Mouse (Mus musculus) left cerebral cortex, postnatal 36 days (tissue): ENCODE data around the gene Olfr112. TPM values are rescaled to one million over a fixed set of nuclear protein-coding genes. Genes with fewer than 3 reads are reported as not detected.
"Not testable (repeated sequence)": the region's sequence is repeated elsewhere in the genome, so short reads cannot be mapped to it uniquely, and the experiment has no call there.

Source experiments
- DNase-seq, 2 experiments: peaks; one replicate each; pipeline ENCODE4 v3.0.0; 2021 to 2022; ENCODE audit warnings: low spot score in 2 of 2, mixed read lengths in 1 of 2
- intact Hi-C: fragments of 180-260 bp; cut with DNase I; formaldehyde crosslinking; loops from one replicate; pipeline ENCODE4 v1.15.1; 2025
- total RNA-seq, 2 experiments: library from RNA; stranded (reverse); gene quantifications; 2 replicates each; pipeline ENCODE4 v1.2.3; 2021

Gene Olfr112
- not detected for total RNA-seq

GRCm38 (mm10) chr17:37569351-37569750 lies at the start of gene Olfr112:
Olfr112 (minus strand) TSS chr17:37569451.
- intact Hi-C loops = no loop called here
- no peak for DNase-seq

- no peak for DNase-seq
- intact Hi-C loops = no loop called here
Observed at GRCm38 (mm10) chr17:37592643-37593042, 23.4 kb upstream of the Olfr112 start, which contains the start of gene Olfr114. Olfr114 (minus strand) TSS chr17:37592743.

GRCm38 (mm10) chr17:37577563-37577962 lies 8.3 kb upstream of the Olfr112 start, which contains the start of gene Olfr113:
Olfr113 (minus strand) TSS chr17:37577663.
- intact Hi-C loops = no loop called here
- no peak for DNase-seq

- no peak for DNase-seq
- intact Hi-C loops = no loop called here
Observed at GRCm38 (mm10) chr17:37558913-37559615, 10.2 kb downstream of the Olfr112 start.

GRCm38 (mm10) chr17:37543800-37544435 lies 25.3 kb downstream of the Olfr112 start:
- intact Hi-C loops = no loop called here

GRCm38 (mm10) chr17:37541454-37542119 lies 27.7 kb downstream of the Olfr112 start:
- intact Hi-C loops = no loop called here
- DNase-seq = no peak

More at GRCm38 (mm10) chr17:37543800-37544435, 25.3 kb downstream of the Olfr112 start:
- DNase-seq = no peak

GRCm38 (mm10) chr17:37538416-37538815 lies 30.8 kb downstream of the Olfr112 start:
- DNase-seq, intact Hi-C loops: not testable (repeated sequence)

GRCm38 (mm10) chr17:37535173-37535572 lies 34.1 kb downstream of the Olfr112 start:
- DNase-seq = no peak
- intact Hi-C loops = no loop called here

GRCm38 (mm10) chr17:37525427-37525826 lies 43.8 kb downstream of the Olfr112 start:
- intact Hi-C loops, DNase-seq: not testable (repeated sequence)

GRCm38 (mm10) chr17:37524612-37525011 lies 44.6 kb downstream of the Olfr112 start:
- DNase-seq, intact Hi-C loops: not testable (repeated sequence)

Other genes starting within 250 kb of the Olfr112 start
- gene Olfr103, start 229.8 kb downstream of the Olfr112 start, total RNA-seq = not detected
- gene Olfr104-ps, start 209.9 kb downstream of the Olfr112 start, total RNA-seq = not detected
- not detected for gene Olfr105-ps, start 190.4 kb downstream of the Olfr112 start, total RNA-seq
- gene Olfr106-ps, start 179.1 kb downstream of the Olfr112 start, total RNA-seq = not detected
- gene Olfr107, start 170.2 kb downstream of the Olfr112 start, total RNA-seq = not detected
- not detected for gene Olfr108, start 124.0 kb downstream of the Olfr112 start, total RNA-seq
- not detected for gene Olfr109, start 110.5 kb downstream of the Olfr112 start, total RNA-seq
- gene H2-M2, start 85.9 kb downstream of the Olfr112 start, total RNA-seq = not detected
- gene Olfr110, start 77.0 kb downstream of the Olfr112 start, total RNA-seq = under 1 TPM in 1 of 2 experiments, not detected in 1; 0.22 TPM
- under 1 TPM in 1 of 2 experiments, not detected in 1; 0.17 TPM for gene Olfr111, start 61.4 kb downstream of the Olfr112 start, total RNA-seq
- not detected for gene Olfr113, start 8.2 kb upstream of the Olfr112 start, total RNA-seq
- gene Olfr114, start 23.3 kb upstream of the Olfr112 start, total RNA-seq = not detected
- gene Olfr115, start 57.7 kb upstream of the Olfr112 start, total RNA-seq = not detected
- gene Olfr116, start 57.7 kb upstream of the Olfr112 start, total RNA-seq = not detected
- gene Olfr117, start 94.3 kb upstream of the Olfr112 start, total RNA-seq = not detected
- gene Olfr118, start 97.5 kb upstream of the Olfr112 start, total RNA-seq = not detected
- gene Olfr119, start 127.1 kb upstream of the Olfr112 start, total RNA-seq = not detected
- gene Olfr120, start 152.4 kb upstream of the Olfr112 start, total RNA-seq = not detected
- gene Olfr121, start 179.4 kb upstream of the Olfr112 start, total RNA-seq = not detected
- gene Olfr122, start 199.2 kb upstream of the Olfr112 start, total RNA-seq = not detected
- gene Olfr123, start 224.1 kb upstream of the Olfr112 start, total RNA-seq = not detected
- not detected for gene Olfr124, start 230.4 kb upstream of the Olfr112 start, total RNA-seq